In genomic region chr5:24400362-24400761, GRCm38 (mm10) we compare ENCODE assay signal across 11 mouse cellular contexts. TPM values are rescaled to one million over a fixed set of nuclear protein-coding genes. Genes with fewer than 3 reads are reported as not detected.
"Had no signal": no experiment of that assay in that cellular context is flagged by ENCODE, and none has a peak within 500 bp of the region (broad histone marks: within the 10 kb centered on the region; RNA-seq: fewer than 3 reads in every experiment).

No protein-coding gene starts in this region.

- DNase-seq: kidney, postnatal 4 days; liver; liver, embryonic 13.5 days; liver, postnatal 0 days; lung, postnatal 14 days; thymus, adult 18-20 months; thymus, postnatal 14 days had no signal

RNA-seq across cellular contexts. Expression of gene Atg9b, which starts 8.4 kb away (rescaled TPM):
- total RNA-seq: monocyte, adult 5-6 weeks; neutrophil, adult 5-6 weeks had no signal

RNA-seq across cellular contexts. Expression of gene Asic3, which starts 12.8 kb away (rescaled TPM):
- total RNA-seq: layer of hippocampus, postnatal 10 days; left cerebral cortex, postnatal 36 days; monocyte, adult 5-6 weeks had no signal
